Mouse (Mus musculus) kidney, embryonic 14.5 days (tissue): ENCODE data around the gene Cacna1h. TPM values are rescaled to one million over a fixed set of nuclear protein-coding genes. Genes with fewer than 3 reads are reported as not detected.
A peak's percentile ranks its signal among the peaks of the same experiment; 100 is the strongest.

Experiments used
- ATAC-seq: fragments of 200-750 bp; cut with Nextera tagmentation; 2 replicates; pipeline ENCODE4 v1.8.0; 2017; ENCODE audit warnings: moderate number of reproducible peaks, mild to moderate bottlenecking, moderate TSS enrichment, moderate library complexity; ENCODE audit not compliant: low FRiP score, low TSS enrichment
- H3K27ac ChIP-seq: fragments of 300-500 bp; sonication (generic); 2 replicates; pipeline ENCODE4 v1.5.1; 2014; ENCODE audit warnings: low read depth, mild to moderate bottlenecking, low read length, moderate library complexity, mixed read lengths
- H3K27me3 ChIP-seq: fragments of 300-500 bp; sonication (generic); 2 replicates; pipeline ENCODE4 v1.6.1; 2014; ENCODE audit warnings: mild to moderate bottlenecking, low read length; ENCODE audit not compliant: control insufficient read depth, insufficient read depth
- H3K36me3 ChIP-seq: fragments of 300-500 bp; sonication (generic); 2 replicates; pipeline ENCODE4 v1.6.1; 2014; ENCODE audit warnings: low read length, mixed read lengths; ENCODE audit not compliant: control insufficient read depth, insufficient read depth
- H3K4me1 ChIP-seq: fragments of 300-500 bp; sonication (generic); 2 replicates; pipeline ENCODE4 v1.6.1; 2014; ENCODE audit warnings: low read length, mixed read lengths; ENCODE audit not compliant: control insufficient read depth, insufficient read depth
- H3K4me2 ChIP-seq: fragments of 300-500 bp; sonication (generic); replicated peaks from 2 replicates; pipeline ENCODE4 v1.6.1; 2014; ENCODE audit warnings: low read depth, mild to moderate bottlenecking, low read length
- H3K4me3 ChIP-seq: fragments of 300-500 bp; sonication (generic); 2 replicates; pipeline ENCODE4 v1.5.1; 2014; ENCODE audit warnings: mild to moderate bottlenecking, low read length
- H3K9ac ChIP-seq: fragments of 300-500 bp; sonication (generic); 2 replicates; pipeline ENCODE4 v1.6.1; 2014; ENCODE audit warnings: low read depth, mild to moderate bottlenecking, low read length, moderate library complexity
- H3K9me3 ChIP-seq: fragments of 300-500 bp; sonication (generic); 2 replicates; pipeline ENCODE4 v1.6.1; 2016; ENCODE audit warnings: low read length; ENCODE audit not compliant: control insufficient read depth
- WGBS: fragments of 180-500 bp; shearing (Covaris S2); extraction: QIAGEN DNeasy Blood & Tissue Kit; methylation state at CpG from one replicate; pipeline ENCODE4 v1.1.7; 2014; 5-methylcytosine and 5-hydroxymethylcytosine counted together
- polyA plus RNA-seq: library from polyadenylated mRNA; unstranded; fragments of >200 nt; fragmentation: Nextera tagmentation; extraction: Ambion mirVana; gene quantifications from 2 replicates; pipeline ENCODE4 v1.2.1, GENCODE M21; 2014

Cacna1h gene
- polyA plus RNA-seq, 1 experiment from 2014 or later = 4.0 TPM

GRCm38 (mm10) chr17:25416219-25416618 is 17.4 kb downstream of the Cacna1h start:
- Histone ChIP-seq H3K4me3 (no peak overlapping the region), H3K4me2 (no peak overlapping the region), H3K27me3 (no peaks in the 10 kb centered on the region), H3K27ac (peak overlapping the region; percentile 65), H3K9me3 (no peaks in the 10 kb centered on the region), H3K4me1 (peaks cover 33% of the 10 kb centered on the region), H3K36me3 (no peaks in the 10 kb centered on the region), H3K9ac (peak overlapping the region; percentile 18; the same call in 1 of the 2 replicates)
- 24% methylated on average over 3 of the region's 3 CpGs for WGBS
- peak; percentile 30; the same call in 1 of the 2 replicates for ATAC-seq

- Histone ChIP-seq H3K36me3 (no peaks in the 10 kb centered on the region), H3K4me3 (no peak overlapping the region), H3K4me1 (peaks cover 35% of the 10 kb centered on the region), H3K27ac (peak overlapping the region; percentile 65; the same call in 1 of the 2 replicates), H3K4me2 (no peak overlapping the region), H3K9me3 (no peaks in the 10 kb centered on the region), H3K27me3 (no peaks in the 10 kb centered on the region), H3K9ac (peak overlapping the region; percentile 18)
- 7% methylated on average over 5 of the region's 6 CpGs for WGBS
- peak; percentile 44; the same call in 1 of the 2 replicates for ATAC-seq
Measured at GRCm38 (mm10) chr17:25415421-25415913, 18.1 kb downstream of the Cacna1h start.

- Histone ChIP-seq H3K9ac (no peak overlapping the region), H3K4me2 (no peak overlapping the region), H3K27ac (peak overlapping the region; percentile 65; the same call in 1 of the 2 replicates), H3K27me3 (no peaks in the 10 kb centered on the region), H3K9me3 (no peaks in the 10 kb centered on the region), H3K4me1 (peaks cover 36% of the 10 kb centered on the region), H3K36me3 (no peaks in the 10 kb centered on the region), H3K4me3 (no peak overlapping the region)
- WGBS = 19% methylated on average over 3 of the region's 3 CpGs
- peak; percentile 41; the same call in 1 of the 2 replicates for ATAC-seq
Measured at GRCm38 (mm10) chr17:25414917-25415316, 18.7 kb downstream of the Cacna1h start.

DNA sequence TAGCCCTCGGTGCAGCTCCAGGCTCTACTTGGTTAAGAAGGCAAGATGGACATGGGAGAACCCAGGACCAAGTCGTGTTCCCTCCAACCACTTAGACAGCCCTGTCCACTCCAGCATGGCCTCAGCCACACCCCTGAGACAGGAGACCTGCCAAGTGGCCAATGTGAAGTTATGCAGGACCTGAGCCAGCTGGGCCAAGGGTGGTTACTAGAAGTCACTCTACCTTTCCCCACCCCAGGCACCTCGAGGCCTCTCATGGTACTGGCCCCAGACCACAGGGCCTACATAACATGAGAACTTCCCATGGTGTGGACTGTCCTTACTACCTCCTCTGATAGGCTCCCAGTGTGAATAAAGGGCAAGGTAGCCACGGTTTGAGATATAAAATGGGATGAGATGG is 19.4 kb downstream of the Cacna1h start:
- Histone ChIP-seq H3K9me3 (no peaks in the 10 kb centered on the region), H3K27ac (0 out of 2 replicates have a peak overlapping the region, but pooled peaks have one; percentile 51), H3K4me3 (no peak overlapping the region), H3K27me3 (no peaks in the 10 kb centered on the region), H3K4me2 (no peak overlapping the region), H3K4me1 (peaks cover 38% of the 10 kb centered on the region), H3K36me3 (no peaks in the 10 kb centered on the region), H3K9ac (no peak overlapping the region)
- ATAC-seq = no peak
- 53% methylated on average over 4 of the region's 4 CpGs for WGBS

DNA sequence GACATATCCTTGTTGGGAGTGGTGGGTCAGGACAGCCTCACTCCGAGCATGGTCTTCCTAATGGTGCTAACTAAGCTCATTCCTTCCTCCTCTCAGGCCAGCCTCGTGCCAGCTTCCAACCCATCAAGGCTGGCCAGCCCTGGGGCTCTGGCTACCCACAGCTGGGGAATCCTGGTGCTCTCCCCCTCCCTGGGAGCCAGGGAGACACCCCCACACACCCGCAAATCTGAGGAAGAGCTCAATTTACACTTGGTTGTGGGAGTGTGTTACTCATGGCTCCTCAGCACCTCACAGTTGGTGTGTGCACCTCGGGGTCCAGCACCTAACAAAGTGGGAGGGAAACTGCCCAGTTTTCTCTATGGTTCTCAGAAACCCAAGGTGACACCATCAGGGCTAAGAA is 22.3 kb downstream of the Cacna1h start:
- Histone ChIP-seq H3K9me3 (no peaks in the 10 kb centered on the region), H3K27me3 (no peaks in the 10 kb centered on the region), H3K27ac (no peak overlapping the region), H3K4me3 (no peak overlapping the region), H3K4me1 (peaks cover 44% of the 10 kb centered on the region), H3K9ac (no peak overlapping the region), H3K36me3 (no peaks in the 10 kb centered on the region), H3K4me2 (no peak overlapping the region)
- WGBS = 40% methylated on average over 4 of the region's 4 CpGs
- ATAC-seq = no peak

- H3K4me1 ChIP-seq = peaks cover 44% of the 10 kb centered on the region
Measured at GRCm38 (mm10) chr17:25410786-25411185, 22.8 kb downstream of the Cacna1h start.

DNA sequence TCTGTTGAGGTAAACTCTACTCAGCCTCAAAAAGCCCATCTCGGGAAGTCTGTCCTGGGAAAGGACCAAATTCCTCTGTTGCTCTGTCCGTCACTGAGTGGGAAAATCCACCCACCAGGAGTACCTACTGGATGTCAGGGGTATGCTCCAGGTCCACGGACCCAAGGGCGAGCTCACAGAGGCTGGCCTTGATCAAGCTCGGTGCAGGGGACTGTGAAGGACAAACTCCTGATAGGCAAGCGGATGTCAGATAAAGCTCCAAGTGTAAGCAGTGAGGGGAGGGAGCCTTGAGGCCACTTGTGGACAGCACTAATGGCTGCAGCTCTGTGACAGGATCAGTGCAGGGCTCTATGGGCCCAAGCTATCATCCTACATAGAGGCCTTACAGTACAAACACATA is 23.4 kb downstream of the Cacna1h start:
- 78% methylated on average over 6 of the region's 6 CpGs for WGBS
- Histone ChIP-seq H3K4me1 (peaks cover 44% of the 10 kb centered on the region), H3K4me2 (no peak overlapping the region), H3K9ac (no peak overlapping the region), H3K9me3 (no peaks in the 10 kb centered on the region), H3K4me3 (no peak overlapping the region), H3K36me3 (no peaks in the 10 kb centered on the region), H3K27ac (no peak overlapping the region), H3K27me3 (no peaks in the 10 kb centered on the region)
- ATAC-seq = no peak

More at GRCm38 (mm10) chr17:25410786-25411185, 22.8 kb downstream of the Cacna1h start:
- Histone ChIP-seq H3K27ac (no peak overlapping the region), H3K9me3 (no peaks in the 10 kb centered on the region), H3K9ac (no peak overlapping the region), H3K36me3 (no peaks in the 10 kb centered on the region), H3K4me2 (no peak overlapping the region), H3K27me3 (no peaks in the 10 kb centered on the region), H3K4me3 (no peak overlapping the region)
- WGBS = 47% methylated on average over 7 of the region's 7 CpGs
- no peak for ATAC-seq

- Histone ChIP-seq H3K9me3 (no peaks in the 10 kb centered on the region), H3K9ac (no peak overlapping the region; the same call in 1 of the 2 replicates), H3K4me3 (no peak overlapping the region), H3K4me2 (no peak overlapping the region), H3K4me1 (peaks cover 44% of the 10 kb centered on the region), H3K27ac (no peak overlapping the region), H3K36me3 (no peaks in the 10 kb centered on the region), H3K27me3 (no peaks in the 10 kb centered on the region)
- 70% methylated on average over 7 of the region's 7 CpGs for WGBS
- no peak for ATAC-seq
Measured at GRCm38 (mm10) chr17:25409621-25410020, 24.0 kb downstream of the Cacna1h start.

DNA sequence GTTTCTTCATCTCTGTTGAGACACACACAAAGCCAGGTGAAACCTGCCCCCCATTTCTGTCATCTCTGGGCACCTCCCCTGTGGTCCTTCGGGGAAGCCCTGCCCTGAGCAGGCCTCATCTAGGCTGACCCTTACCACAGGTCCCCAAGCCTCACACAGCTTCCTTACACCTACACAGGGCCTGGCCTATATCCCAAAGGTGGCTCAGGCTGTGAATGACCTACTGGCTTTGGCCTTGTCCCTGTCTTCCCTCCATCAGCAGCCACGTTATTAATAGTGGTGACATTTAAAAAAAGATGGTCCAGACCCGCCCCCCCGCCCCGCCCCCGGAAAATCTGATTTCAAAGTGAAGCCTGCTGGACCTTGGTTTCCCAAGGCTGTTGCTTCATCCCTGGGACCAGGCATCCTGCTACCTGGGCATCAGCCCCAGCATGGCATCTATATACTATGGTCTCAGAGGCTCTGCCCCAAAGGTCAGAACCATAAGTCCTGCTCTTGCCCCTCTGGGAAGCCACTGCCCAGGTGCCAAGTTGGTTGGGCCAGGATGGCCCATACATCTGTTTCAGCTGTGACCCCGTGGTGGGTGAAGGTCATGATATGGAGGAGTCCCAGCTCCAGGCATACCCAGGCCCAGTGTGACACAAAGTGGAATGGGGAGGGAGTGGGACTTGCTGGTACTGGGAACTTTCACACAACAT is 25.1 kb downstream of the Cacna1h start:
- no peak overlapping the region for H3K9ac ChIP-seq
- peaks cover 36% of the 10 kb centered on the region for H3K4me1 ChIP-seq
- H3K27me3 ChIP-seq = no peaks in the 10 kb centered on the region
- H3K36me3 ChIP-seq = no peaks in the 10 kb centered on the region
- no peak overlapping the region for H3K4me3 ChIP-seq
- ATAC-seq = no peak
- no peaks in the 10 kb centered on the region for H3K9me3 ChIP-seq
- no peak overlapping the region for H3K4me2 ChIP-seq
- no peak overlapping the region for H3K27ac ChIP-seq
- WGBS = 87% methylated on average over 7 of the region's 7 CpGs
